Mouse (Mus musculus): Measurements from ENCODE around the gene Wbp1.

GRCm38 (mm10) chr6:83101688-83102556, 19.4 kb downstream of the Wbp1 start:
- TF ChIP-seq POLR2A (IDR thresholded peaks at IDR 0.05; ENCODE audit: low read depth, low read length) (no peak), CTCF (IDR thresholded peaks at IDR 0.05; ENCODE audit: extremely low read depth, insufficient read depth, insufficient read length, insufficient replicate concordance) (peak; percentile 60)

Data from spleen, adult 2 months (tissue).